Mouse (Mus musculus) limb, embryonic 14.5 days (tissue): Measurements from ENCODE around the gene Magi3. TPM values are rescaled to one million over a fixed set of nuclear protein-coding genes. Genes with fewer than 3 reads are reported as not detected.

Experiments used
- ATAC-seq: fragments of 200-750 bp; cut with Nextera tagmentation; 2 replicates; pipeline ENCODE4 v1.8.0; 2017; ENCODE audit warnings: low read depth, moderate number of reproducible peaks, moderate TSS enrichment; ENCODE audit not compliant: low FRiP score
- DNase-seq: peaks from one replicate; pipeline ENCODE4 v3.0.0-alpha.2; 2015; ENCODE audit warnings: low spot score
- H3K27ac ChIP-seq: fragments of 300-500 bp; sonication (generic); replicated peaks from 2 replicates; pipeline ENCODE4 v1.5.1; 2014; ENCODE audit warnings: low read depth, mild to moderate bottlenecking, low read length, moderate library complexity, mixed read lengths
- H3K27me3 ChIP-seq: fragments of 300-500 bp; sonication (generic); 2 replicates; pipeline ENCODE4 v1.6.1; 2014; ENCODE audit warnings: low read length, mixed read lengths; ENCODE audit not compliant: control insufficient read depth, insufficient read depth
- H3K36me3 ChIP-seq: fragments of 300-500 bp; sonication (generic); 2 replicates; pipeline ENCODE4 v1.6.1; 2014; ENCODE audit warnings: mild to moderate bottlenecking, low read length, moderate library complexity, mixed read lengths; ENCODE audit not compliant: control insufficient read depth, insufficient read depth
- H3K4me1 ChIP-seq: fragments of 300-500 bp; sonication (generic); 2 replicates; pipeline ENCODE4 v1.6.1; 2014; ENCODE audit warnings: antibody characterized with exemption, low read length, mixed read lengths; ENCODE audit not compliant: control insufficient read depth, insufficient read depth
- H3K4me2 ChIP-seq: fragments of 300-500 bp; sonication (generic); replicated peaks from 2 replicates; pipeline ENCODE4 v1.6.1; 2014; ENCODE audit warnings: low read depth, mild to moderate bottlenecking, low read length, moderate library complexity; ENCODE audit not compliant: severe bottlenecking
- H3K4me3 ChIP-seq: fragments of 300-500 bp; sonication (generic); replicated peaks from 2 replicates; pipeline ENCODE4 v1.5.1; 2014; ENCODE audit warnings: low read length
- H3K9ac ChIP-seq: fragments of 300-500 bp; sonication (generic); 2 replicates; pipeline ENCODE4 v1.6.1; 2014; ENCODE audit warnings: mild to moderate bottlenecking, low read depth, low read length, moderate library complexity; ENCODE audit not compliant: severe bottlenecking
- H3K9me3 ChIP-seq: fragments of 300-500 bp; sonication (generic); 2 replicates; pipeline ENCODE4 v1.6.1; 2016; ENCODE audit warnings: low read length; ENCODE audit not compliant: control insufficient read depth
- POLR2A ChIP-seq: fragments of 200-500 bp; IDR thresholded peaks from 2 replicates; pipeline ENCODE4 v1.8.0; 2012; ENCODE audit warnings: inconsistent platforms, mild to moderate bottlenecking, moderate library complexity, borderline replicate concordance; ENCODE audit not compliant: insufficient read depth, insufficient read length; ENCODE audit errors: extremely low read depth
- WGBS: fragments of 180-500 bp; shearing (Covaris S2); extraction: QIAGEN DNeasy Blood & Tissue Kit; methylation state at CpG from one replicate; pipeline ENCODE4 v1.1.7; 2014; 5-methylcytosine and 5-hydroxymethylcytosine counted together
- polyA plus RNA-seq, 2 experiments: library from polyadenylated mRNA; depleted of rRNA in 1 of 2; stranded (reverse) in 1 of 2; unstranded in 1 of 2; fragments of >200 nt; fragmentation: Nextera tagmentation in 1 of 2; extraction: Ambion mirVana in 1 of 2; gene quantifications; 2 replicates each; pipeline versions ENCODE4 v1.2.1 to v1.2.3; 2012 to 2014

The Magi3 gene
- polyA plus RNA-seq, 2 experiments, result 4.8 to 9.2 TPM

DNA sequence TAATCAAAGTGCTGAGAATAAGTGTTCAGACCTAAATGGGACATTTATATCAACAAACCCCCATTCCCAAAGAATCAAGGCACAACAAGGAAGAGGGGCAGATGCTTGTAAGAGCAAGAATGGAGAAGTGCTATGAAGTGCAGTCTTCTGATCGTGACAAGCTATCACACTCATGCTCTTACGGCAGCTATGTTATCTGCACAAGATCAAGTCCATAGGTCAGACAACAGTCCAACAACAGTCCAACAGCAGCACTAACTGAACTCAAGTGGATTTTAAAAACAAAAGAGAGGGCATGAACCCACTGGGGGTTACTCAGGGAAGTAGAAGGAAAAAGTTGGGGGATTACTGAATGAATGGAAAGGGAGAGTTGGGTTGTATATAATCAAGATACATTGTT lies 30.4 kb downstream of the Magi3 start:
- ATAC-seq, result no peak
- WGBS, result 92% methylated on average over 2 of the region's 2 CpGs
- DNase-seq, result no peak

DNA sequence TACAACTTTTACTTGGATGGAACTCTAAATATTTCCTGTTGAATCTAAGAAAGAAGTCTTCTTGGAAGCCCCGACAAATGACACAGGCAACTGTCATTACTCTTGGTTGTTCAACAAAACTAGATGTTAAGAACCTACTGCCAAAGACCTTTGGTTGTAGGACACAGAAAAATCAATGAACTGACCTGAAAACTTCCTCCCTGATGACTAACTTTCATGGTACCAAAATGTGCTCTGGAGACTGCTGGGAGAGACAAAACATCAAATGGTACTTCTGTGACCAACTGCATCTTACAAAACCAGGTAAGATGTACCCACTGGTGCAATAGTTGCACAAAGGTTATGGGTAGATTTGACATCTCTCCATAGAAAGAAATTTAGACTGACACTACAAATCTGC lies 30.9 kb downstream of the Magi3 start:
- ATAC-seq (no peak), DNase-seq (no peak)
- WGBS, result 91% methylated on average over 1 of the region's 1 CpGs
- H3K36me3 ChIP-seq, result no peaks in the 10 kb centered on the region
- H3K4me3 ChIP-seq, result no peak overlapping the region
- H3K4me2 ChIP-seq, result no peak overlapping the region
- H3K27ac ChIP-seq, result no peak overlapping the region
- no peak overlapping the region for H3K9ac ChIP-seq
- no peak for TF ChIP-seq POLR2A
- H3K27me3 ChIP-seq, result no peaks in the 10 kb centered on the region
- no peaks in the 10 kb centered on the region for H3K4me1 ChIP-seq
- no peaks in the 10 kb centered on the region for H3K9me3 ChIP-seq

More for the DNA sequence above, 30.4 kb downstream of the Magi3 start:
- Histone ChIP-seq H3K4me3 (no peak overlapping the region), H3K27me3 (no peaks in the 10 kb centered on the region), H3K4me1 (no peaks in the 10 kb centered on the region), H3K27ac (no peak overlapping the region), H3K4me2 (no peak overlapping the region), H3K36me3 (no peaks in the 10 kb centered on the region), H3K9ac (no peak overlapping the region), H3K9me3 (no peaks in the 10 kb centered on the region)
- no peak for TF ChIP-seq POLR2A

DNA sequence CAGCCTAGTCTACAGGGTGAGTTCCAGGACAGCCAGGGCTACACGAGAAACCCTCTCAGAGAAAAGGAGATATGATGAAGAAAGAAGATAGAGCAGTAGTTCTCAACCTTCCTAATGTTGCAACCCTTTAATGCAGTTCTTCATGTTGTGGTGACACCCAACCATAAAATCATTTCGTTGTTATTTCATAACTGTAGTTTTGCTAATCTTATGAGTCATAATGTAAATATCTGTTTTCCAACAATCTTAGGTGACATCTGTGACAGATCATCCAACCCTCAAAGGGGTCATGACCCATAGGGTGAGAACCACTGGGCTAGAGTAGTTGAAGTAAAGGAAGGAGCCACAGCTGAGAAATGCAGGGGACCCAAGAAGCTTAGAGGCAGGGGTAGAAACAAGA lies 35.9 kb downstream of the Magi3 start:
- DNase-seq (no peak), ATAC-seq (no peak)
- no peaks in the 10 kb centered on the region for H3K27me3 ChIP-seq
- WGBS, result 80% methylated on average over 2 of the region's 2 CpGs
- no peaks in the 10 kb centered on the region for H3K4me1 ChIP-seq
- H3K4me3 ChIP-seq, result no peak overlapping the region
- no peak overlapping the region for H3K4me2 ChIP-seq
- no peak overlapping the region for H3K9ac ChIP-seq
- H3K9me3 ChIP-seq, result no peaks in the 10 kb centered on the region
- no peak overlapping the region for H3K27ac ChIP-seq
- no peaks in the 10 kb centered on the region for H3K36me3 ChIP-seq
- no peak for TF ChIP-seq POLR2A

DNA sequence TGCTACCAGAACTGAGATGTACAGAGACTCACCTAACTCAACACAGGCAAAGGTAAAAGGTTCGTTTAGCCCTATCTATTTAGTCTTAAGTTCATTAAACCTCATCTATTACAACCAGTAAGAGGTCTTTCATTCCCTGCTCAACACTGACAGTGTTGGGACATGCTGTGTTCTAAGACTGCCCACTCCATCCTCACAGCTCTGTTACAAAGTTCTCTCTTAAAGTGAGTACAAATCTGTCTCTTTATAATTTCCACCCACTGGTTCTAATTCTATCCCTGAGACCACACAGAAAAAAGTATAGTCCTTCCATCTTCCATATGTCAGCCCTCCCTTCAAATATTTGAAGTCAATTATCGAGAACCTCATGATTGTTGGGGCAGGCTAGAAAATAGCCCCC lies 36.5 kb downstream of the Magi3 start:
- DNase-seq, result no peak
- WGBS, result 79% methylated on average over 2 of the region's 2 CpGs
- H3K9ac ChIP-seq, result no peak overlapping the region
- no peak overlapping the region for H3K4me2 ChIP-seq
- ATAC-seq, result no peak
- H3K9me3 ChIP-seq, result no peaks in the 10 kb centered on the region
- H3K27me3 ChIP-seq, result no peaks in the 10 kb centered on the region
- H3K36me3 ChIP-seq, result peaks cover 2% of the 10 kb centered on the region; the same call in 1 of the 2 replicates
- no peak overlapping the region for H3K27ac ChIP-seq
- no peak for TF ChIP-seq POLR2A
- H3K4me1 ChIP-seq, result no peaks in the 10 kb centered on the region
- no peak overlapping the region for H3K4me3 ChIP-seq

DNA sequence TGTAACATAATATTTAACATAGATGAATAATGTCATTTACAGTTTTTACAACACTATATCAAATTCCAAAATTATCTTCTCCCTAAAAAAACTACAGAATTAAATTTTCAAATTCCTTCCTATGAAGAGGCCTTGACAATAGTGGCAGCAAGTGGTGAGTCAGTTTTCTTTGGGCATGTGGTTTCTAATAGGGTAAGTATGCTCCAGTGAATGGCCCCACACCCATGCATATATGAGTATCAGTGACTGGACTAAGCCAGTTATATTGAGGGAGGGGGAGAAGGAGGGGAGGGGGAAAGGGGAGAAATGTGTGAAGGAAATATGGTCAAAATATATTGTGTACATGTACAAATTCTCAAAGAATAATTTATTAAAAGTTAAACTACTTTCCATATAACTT lies 37.5 kb downstream of the Magi3 start:
- Histone ChIP-seq H3K4me1 (no peaks in the 10 kb centered on the region), H3K27me3 (no peaks in the 10 kb centered on the region), H3K4me3 (no peak overlapping the region), H3K4me2 (no peak overlapping the region), H3K9ac (no peak overlapping the region), H3K9me3 (no peaks in the 10 kb centered on the region), H3K36me3 (peaks cover 4% of the 10 kb centered on the region; the same call in 1 of the 2 replicates), H3K27ac (no peak overlapping the region)
- DNase-seq (no peak), ATAC-seq (no peak)
- no peak for TF ChIP-seq POLR2A

DNA sequence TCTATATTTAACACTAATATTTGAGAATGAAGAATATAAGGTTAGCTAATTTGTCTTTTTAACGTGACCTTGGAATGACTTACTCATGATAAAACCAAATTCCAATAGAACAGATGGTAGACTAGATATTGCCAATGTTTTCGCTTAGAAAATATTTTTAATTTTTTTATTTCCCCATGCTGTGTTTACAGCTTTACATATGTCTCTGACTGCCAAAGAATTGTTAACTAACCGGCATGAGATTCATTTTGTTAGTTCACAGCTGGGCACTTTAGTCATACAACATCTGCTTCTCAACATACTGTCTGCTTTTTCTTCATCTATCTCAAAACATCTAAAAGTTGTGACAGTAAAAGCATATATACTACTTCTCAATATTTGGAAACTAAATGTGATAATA lies 58.8 kb downstream of the Magi3 start:
- WGBS, result 79% methylated on average over 3 of the region's 3 CpGs
- H3K4me2 ChIP-seq, result no peak overlapping the region
- DNase-seq, result no peak
- H3K9ac ChIP-seq, result no peak overlapping the region
- H3K9me3 ChIP-seq, result no peaks in the 10 kb centered on the region
- no peak overlapping the region for H3K27ac ChIP-seq
- H3K27me3 ChIP-seq, result no peaks in the 10 kb centered on the region
- H3K4me1 ChIP-seq, result no peaks in the 10 kb centered on the region
- H3K4me3 ChIP-seq, result no peak overlapping the region
- TF ChIP-seq POLR2A, result no peak
- no peaks in the 10 kb centered on the region for H3K36me3 ChIP-seq
- no peak for ATAC-seq
